Mouse (Mus musculus) embryonic fibroblast, embryonic 13.5 days (primary cell): ENCODE results near the gene Ccdc155.

Experiments used
- CTCF ChIP-seq: IDR thresholded peaks from 2 replicates; pipeline ENCODE4 v1.5.1; 2011; ENCODE audit warnings: mild to moderate bottlenecking, control low read depth, low read length, moderate library complexity, borderline replicate concordance; ENCODE audit not compliant: insufficient read depth
- POLR2A ChIP-seq: IDR thresholded peaks from 2 replicates; pipeline ENCODE4 v1.6.1; 2011; ENCODE audit warnings: low read depth, mild to moderate bottlenecking, control low read depth, low read length, moderate library complexity

DNA sequence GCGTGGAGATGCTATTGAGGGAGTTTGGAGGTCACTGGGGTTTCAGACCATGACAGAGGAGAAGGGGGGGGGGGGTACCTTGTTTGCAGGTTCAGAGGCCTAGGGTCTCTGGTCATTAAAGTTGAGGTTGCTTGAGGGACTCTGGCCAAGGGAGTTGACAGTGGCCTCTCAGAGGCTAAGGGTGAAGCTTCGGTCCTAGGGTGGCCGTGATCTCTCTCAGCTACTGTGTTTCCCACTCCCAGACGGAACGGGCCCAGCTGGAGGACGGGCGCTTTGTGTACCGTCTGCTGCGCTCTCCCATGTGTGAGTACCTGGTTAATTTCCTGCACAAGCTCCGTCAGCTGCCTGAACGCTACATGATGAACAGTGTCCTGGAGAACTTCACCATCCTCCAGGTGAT, 27.2 kb upstream of the Ccdc155 start:
- no peak for TF ChIP-seq CTCF
- TF ChIP-seq POLR2A: no peak
